Mouse (Mus musculus): ENCODE measurements around the gene Olfr186. TPM values are rescaled to one million over a fixed set of nuclear protein-coding genes. Genes with fewer than 3 reads are reported as not detected.

Olfr186 gene
- polyA plus RNA-seq, 1 experiment from 2014 or later, result not detected

GRCm38 (mm10) chr16:58995057-58995456, 35.0 kb downstream of the Olfr186 start, which contains the start of gene Olfr183:
Gene Olfr183 (plus strand): TSS chr16:58995357.
- H3K27ac ChIP-seq, result no peak within 1 kb of the TSS
- H3K4me3 ChIP-seq (replicated peaks), result no peak within 1 kb of the TSS
- no peaks in the 10 kb centered on the region for H3K4me1 ChIP-seq (replicated peaks)
- 76% methylated on average over 2 of the region's 2 CpGs for WGBS
- H3K9me3 ChIP-seq, result no peaks in the 10 kb centered on the region
- no peaks in the 10 kb centered on the region for H3K27me3 ChIP-seq
- no peak for ATAC-seq (ENCODE audit: insufficient number of reproducible peaks, insufficient read depth, low FRiP score, low TSS enrichment, low read depth)
- no peak within 1 kb of the TSS for H3K4me2 ChIP-seq
- no peak within 1 kb of the TSS for H3K9ac ChIP-seq (replicated peaks)
- H3K36me3 ChIP-seq, result no peaks in the 10 kb centered on the region

Other genes with a start within 250 kb of the Olfr186 start
- gene Olfr173, start 230.0 kb downstream of the Olfr186 start, polyA plus RNA-seq (2016; fragmentation: Nextera tagmentation; extraction: Ambion mirVana), result not detected in 2 replicates
- gene Olfr175-ps1, start 203.5 kb downstream of the Olfr186 start, polyA plus RNA-seq (2016; fragmentation: Nextera tagmentation; extraction: Ambion mirVana), result not detected in 2 replicates
- gene Olfr177, start 155.5 kb downstream of the Olfr186 start, polyA plus RNA-seq (2016; fragmentation: Nextera tagmentation; extraction: Ambion mirVana), result not detected in 2 replicates
- not detected in 2 replicates for gene Olfr178, start 138.2 kb downstream of the Olfr186 start, polyA plus RNA-seq (2016; fragmentation: Nextera tagmentation; extraction: Ambion mirVana)
- not detected in 2 replicates for gene Olfr181, start 101.5 kb downstream of the Olfr186 start, polyA plus RNA-seq (2016; fragmentation: Nextera tagmentation; extraction: Ambion mirVana)
- not detected in 2 replicates for gene Olfr180, start 100.9 kb downstream of the Olfr186 start, polyA plus RNA-seq (2016; fragmentation: Nextera tagmentation; extraction: Ambion mirVana)
- not detected in 2 replicates for gene Olfr183, start 34.9 kb downstream of the Olfr186 start, polyA plus RNA-seq (2016; fragmentation: Nextera tagmentation; extraction: Ambion mirVana)
- gene Olfr187, start 9.5 kb upstream of the Olfr186 start, polyA plus RNA-seq (2016; fragmentation: Nextera tagmentation; extraction: Ambion mirVana), result not detected in 2 replicates
- gene Olfr190, start 47.7 kb upstream of the Olfr186 start, polyA plus RNA-seq (2016; fragmentation: Nextera tagmentation; extraction: Ambion mirVana), result not detected in 2 replicates
- gene Olfr191, start 59.5 kb upstream of the Olfr186 start, polyA plus RNA-seq (2016; fragmentation: Nextera tagmentation; extraction: Ambion mirVana), result not detected in 2 replicates
- gene Olfr193, start 81.6 kb upstream of the Olfr186 start, polyA plus RNA-seq (2016; fragmentation: Nextera tagmentation; extraction: Ambion mirVana), result not detected in 2 replicates
- not detected in 2 replicates for gene Olfr194, start 90.8 kb upstream of the Olfr186 start, polyA plus RNA-seq (2016; fragmentation: Nextera tagmentation; extraction: Ambion mirVana)
- gene Olfr195, start 116.8 kb upstream of the Olfr186 start, polyA plus RNA-seq (2016; fragmentation: Nextera tagmentation; extraction: Ambion mirVana), result not detected in 2 replicates
- not detected in 2 replicates for gene Olfr196, start 140.2 kb upstream of the Olfr186 start, polyA plus RNA-seq (2016; fragmentation: Nextera tagmentation; extraction: Ambion mirVana)
- not detected in 2 replicates for gene Olfr198, start 173.2 kb upstream of the Olfr186 start, polyA plus RNA-seq (2016; fragmentation: Nextera tagmentation; extraction: Ambion mirVana)
- gene Olfr199, start 189.5 kb upstream of the Olfr186 start, polyA plus RNA-seq (2016; fragmentation: Nextera tagmentation; extraction: Ambion mirVana), result not detected in 2 replicates
- gene Olfr201, start 242.3 kb upstream of the Olfr186 start, polyA plus RNA-seq (2016; fragmentation: Nextera tagmentation; extraction: Ambion mirVana), result not detected in 2 replicates

Data from limb, embryonic 12.5 days (tissue).